8 mouse cellular contexts compared by ENCODE assay signal in genomic region chr10:103235707-103236459, GRCm38 (mm10). TPM values are rescaled to one million over a fixed set of nuclear protein-coding genes. Genes with fewer than 3 reads are reported as not detected.
A peak's percentile ranks its signal among the peaks of the same experiment; 100 is the strongest.
DNase-seq lines count a peak whose midpoint lies in the region; ATAC-seq and TF ChIP-seq lines count a peak whose summit lies in the region.

Lrriq1 (minus strand) TSS chr10:103236322.

- no peaks in the 10 kb centered on the region for H3K27me3 ChIP-seq in embryonic facial prominence, embryonic 12.5 days
- H3K27me3 ChIP-seq in liver, postnatal 0 days (ENCODE audit: insufficient read depth, low read length), result no peaks in the 10 kb centered on the region

- DNase-seq in heart, adult 18-20 months, result peak; percentile 10 to 11
- no peak for DNase-seq in heart, adult 8-10 months (ENCODE audit: low spot score)
- DNase-seq in heart, postnatal 4 days, result peak; percentile 63
- DNase-seq in layer of hippocampus, adult 8-10 months (ENCODE audit: low spot score in 2 of 2), result peak; percentile 80 to 87
- peak; percentile 13 for DNase-seq in liver, postnatal 0 days
- peak; percentile 60 for DNase-seq in ovary, adult 18-20 months (ENCODE audit: low spot score)
- no peak for DNase-seq in thymus, postnatal 0 days (ENCODE audit: low spot score)

- H3K4me3 ChIP-seq in embryonic facial prominence, embryonic 12.5 days, result peak within 1 kb of the TSS; percentile 56
- peak within 1 kb of the TSS; percentile 22 for H3K4me3 ChIP-seq in liver, postnatal 0 days (ENCODE audit: low read depth, low read length)

- H3K4me2 ChIP-seq in embryonic facial prominence, embryonic 12.5 days (replicated peaks), result peak within 1 kb of the TSS; percentile 81
- H3K4me2 ChIP-seq in liver, postnatal 0 days (ENCODE audit: low read depth, low read length), result peak within 1 kb of the TSS; percentile 60

- peak; percentile 95 for ATAC-seq in embryonic facial prominence, embryonic 12.5 days (ENCODE audit: insufficient number of reproducible peaks, insufficient read depth, low FRiP score, low TSS enrichment)
- no peak for ATAC-seq in liver, postnatal 0 days

- H3K9me3 ChIP-seq in embryonic facial prominence, embryonic 12.5 days, result no peaks in the 10 kb centered on the region
- H3K9me3 ChIP-seq in liver, postnatal 0 days (ENCODE audit: low read length), result no peaks in the 10 kb centered on the region

- TF ChIP-seq CTCF in liver, postnatal 0 days (IDR thresholded peaks at IDR 0.05; ENCODE audit: low read depth), result no peak

- no peaks in the 10 kb centered on the region for H3K36me3 ChIP-seq in embryonic facial prominence, embryonic 12.5 days
- H3K36me3 ChIP-seq in liver, postnatal 0 days (replicated peaks; ENCODE audit: insufficient read depth, low read length), result no peaks in the 10 kb centered on the region

- H3K27ac ChIP-seq in embryonic facial prominence, embryonic 12.5 days, result no peak within 1 kb of the TSS
- H3K27ac ChIP-seq in liver, postnatal 0 days (ENCODE audit: low read depth), result no peak within 1 kb of the TSS

- 6% methylated on average over 25 of the region's 25 CpGs for WGBS in embryonic facial prominence, embryonic 12.5 days
- WGBS in liver, postnatal 0 days (ENCODE audit: insufficient replicate concordance), result 10% methylated on average over 25 of the region's 25 CpGs

- TF ChIP-seq EP300 in liver, postnatal 0 days (IDR thresholded peaks at IDR 0.05; ENCODE audit: low read depth), result no peak

- H3K9ac ChIP-seq in embryonic facial prominence, embryonic 12.5 days, result peak within 1 kb of the TSS; percentile 54
- H3K9ac ChIP-seq in liver, postnatal 0 days (replicated peaks), result no peak within 1 kb of the TSS

- no peaks in the 10 kb centered on the region for H3K4me1 ChIP-seq in embryonic facial prominence, embryonic 12.5 days
- H3K4me1 ChIP-seq in liver, postnatal 0 days (ENCODE audit: insufficient read depth), result no peaks in the 10 kb centered on the region

RNA-seq across cellular contexts. Expression of gene Lrriq1, which starts in this region (rescaled TPM):
- total RNA-seq in heart, adult 18-20 months (2021), result under 1 TPM in 1 of 2 experiments, not detected in 1; 0.10 TPM
- not detected for total RNA-seq in heart, adult 8-10 months (2022)
- 2.8 and 3.4 TPM in 2 replicates for polyA plus RNA-seq in embryonic facial prominence, embryonic 12.5 days (2016; fragmentation: Nextera tagmentation; extraction: Ambion mirVana)
- not detected for total RNA-seq in heart, postnatal 4 days (2021)
- 1 to 10 TPM; 3.2 to 5.6 (median 4.6) TPM for total RNA-seq in layer of hippocampus, adult 8-10 months (2022)
- not detected in 2 replicates for polyA plus RNA-seq in liver, postnatal 0 days (2015; fragmentation: Nextera tagmentation; extraction: Ambion mirVana)
- 0.08 and 0.41 TPM in 2 replicates for polyA plus RNA-seq in thymus, postnatal 0 days (2015; fragmentation: Nextera tagmentation; extraction: Ambion mirVana)

Comparison
In these comparisons a context has a peak if more than half of its experiments do, and no peak if none do; other contexts are left out.
1. Peak in DNase-seq in heart, adult 18-20 months; RNA of the gene not detected or under 1 TPM.
2. Peak in DNase-seq in heart, postnatal 4 days; RNA of the gene not detected or under 1 TPM.
3. Peak in DNase-seq, H3K4me3 ChIP-seq and H3K4me2 ChIP-seq in liver, postnatal 0 days; RNA of the gene not detected or under 1 TPM.
4. DNase-seq: peak in layer of hippocampus, adult 8-10 months (2 of 2) and ovary, adult 18-20 months (single experiment); none in heart, adult 8-10 months (single experiment) and thymus, postnatal 0 days (single experiment).